Mouse (Mus musculus): ENCODE measurements around the gene Noct. TPM values are rescaled to one million over a fixed set of nuclear protein-coding genes. Genes with fewer than 3 reads are reported as not detected.

Noct gene
- polyA plus RNA-seq, 1 experiment from 2014 or later, result 4.2 TPM

- no peaks in the 10 kb centered on the region for H3K4me1 ChIP-seq (ENCODE audit: insufficient read depth, low read depth, low read length)
- H3K4me3 ChIP-seq (ENCODE audit: low read depth, low read length), result no peak overlapping the region
- H3K36me3 ChIP-seq (ENCODE audit: insufficient read depth, low read length), result no peaks in the 10 kb centered on the region
- no peaks in the 10 kb centered on the region for H3K9me3 ChIP-seq (ENCODE audit: low read length)
- DNase-seq (ENCODE audit: low spot score), result peak; percentile 76
- H3K4me2 ChIP-seq (replicated peaks; ENCODE audit: low read depth, low read length), result no peak overlapping the region
- H3K27me3 ChIP-seq (replicated peaks; ENCODE audit: insufficient read depth, low read length), result no peaks in the 10 kb centered on the region
- H3K27ac ChIP-seq (ENCODE audit: low read length), result peak overlapping the region; percentile 33; the same call in 1 of the 2 replicates
- 37% methylated on average over 9 of the region's 9 CpGs for whole genome bisulfite sequencing
- ATAC-seq, result peak; percentile 72
- H3K9ac ChIP-seq (replicated peaks; ENCODE audit: low read depth), result no peak overlapping the region
- TF ChIP-seq CTCF (IDR thresholded peaks at IDR 0.05), result peak; percentile 11
- TF ChIP-seq EP300 (IDR thresholded peaks at IDR 0.05), result peak; percentile 47; the same call in 1 of the 2 replicates
These were observed 27.0 kb upstream of the Noct start for GRCm38 (mm10) chr3:51197112-51197731.

DNA sequence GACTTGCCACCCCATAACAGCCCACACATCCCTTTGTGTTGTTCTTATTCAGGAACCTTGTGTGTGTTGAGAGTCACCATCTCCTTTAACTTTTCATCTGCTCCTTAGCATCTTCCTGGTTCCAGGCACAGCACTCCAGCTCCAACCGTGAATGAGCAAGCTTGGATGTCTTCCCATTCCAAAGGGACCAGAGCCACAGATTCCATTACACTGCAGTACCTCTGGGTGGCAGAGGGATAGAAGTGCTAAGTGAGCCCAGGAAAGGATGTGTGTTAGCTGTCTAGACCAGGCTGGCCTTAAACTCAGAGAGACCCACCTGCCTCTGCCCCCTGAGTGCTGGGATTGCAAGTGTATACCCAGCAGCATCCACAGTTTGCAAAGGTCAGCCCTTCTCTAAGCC is 26.0 kb upstream of the Noct start:
- Histone ChIP-seq H3K27me3 (replicated peaks; ENCODE audit: insufficient read depth, low read length) (no peaks in the 10 kb centered on the region), H3K27ac (ENCODE audit: low read length) (no peak overlapping the region), H3K36me3 (ENCODE audit: insufficient read depth, low read length) (no peaks in the 10 kb centered on the region), H3K4me1 (ENCODE audit: insufficient read depth, low read depth, low read length) (no peaks in the 10 kb centered on the region), H3K4me3 (ENCODE audit: low read depth, low read length) (no peak overlapping the region), H3K9me3 (ENCODE audit: low read length) (no peaks in the 10 kb centered on the region), H3K4me2 (replicated peaks; ENCODE audit: low read depth, low read length) (no peak overlapping the region), H3K9ac (replicated peaks; ENCODE audit: low read depth) (no peak overlapping the region)
- ATAC-seq (no peak), DNase-seq (ENCODE audit: low spot score) (no peak)
- 46% methylated on average over 1 of the region's 1 CpGs for WGBS
- TF ChIP-seq CTCF (IDR thresholded peaks at IDR 0.05), result 0 out of 2 replicates have a peak, but pooled peaks have one; percentile 2
- no peak for TF ChIP-seq EP300 (IDR thresholded peaks at IDR 0.05)

GRCm38 (mm10) chr3:51199130-51199529 is 25.1 kb upstream of the Noct start:
- Histone ChIP-seq H3K9me3 (ENCODE audit: low read length) (no peaks in the 10 kb centered on the region), H3K9ac (replicated peaks; ENCODE audit: low read depth) (no peak overlapping the region), H3K4me3 (ENCODE audit: low read depth, low read length) (no peak overlapping the region), H3K4me1 (ENCODE audit: insufficient read depth, low read depth, low read length) (no peaks in the 10 kb centered on the region), H3K4me2 (replicated peaks; ENCODE audit: low read depth, low read length) (no peak overlapping the region), H3K27me3 (replicated peaks; ENCODE audit: insufficient read depth, low read length) (no peaks in the 10 kb centered on the region), H3K36me3 (ENCODE audit: insufficient read depth, low read length) (no peaks in the 10 kb centered on the region), H3K27ac (ENCODE audit: low read length) (no peak overlapping the region)
- 79% methylated on average over 6 of the region's 6 CpGs for WGBS
- TF ChIP-seq CTCF (IDR thresholded peaks at IDR 0.05) (no peak), EP300 (IDR thresholded peaks at IDR 0.05) (no peak)
- DNase-seq (ENCODE audit: low spot score), result no peak
- no peak for ATAC-seq

- WGBS, result 73% methylated on average over 4 of the region's 4 CpGs
- ATAC-seq (no peak), DNase-seq (ENCODE audit: low spot score) (no peak)
These were observed 23.9 kb upstream of the Noct start for GRCm38 (mm10) chr3:51200311-51200710.

GRCm38 (mm10) chr3:51200894-51201293 is 23.4 kb upstream of the Noct start:
- 76% methylated on average over 7 of the region's 7 CpGs for WGBS
- ATAC-seq, result no peak
- Histone ChIP-seq H3K4me2 (replicated peaks; ENCODE audit: low read depth, low read length) (no peak overlapping the region), H3K4me1 (ENCODE audit: insufficient read depth, low read depth, low read length) (no peaks in the 10 kb centered on the region), H3K9ac (replicated peaks; ENCODE audit: low read depth) (no peak overlapping the region), H3K27me3 (replicated peaks; ENCODE audit: insufficient read depth, low read length) (no peaks in the 10 kb centered on the region), H3K4me3 (ENCODE audit: low read depth, low read length) (no peak overlapping the region), H3K36me3 (ENCODE audit: insufficient read depth, low read length) (no peaks in the 10 kb centered on the region), H3K9me3 (ENCODE audit: low read length) (no peaks in the 10 kb centered on the region), H3K27ac (ENCODE audit: low read length) (no peak overlapping the region)
- no peak for DNase-seq (ENCODE audit: low spot score)
- TF ChIP-seq CTCF (IDR thresholded peaks at IDR 0.05), result no peak
- TF ChIP-seq EP300 (IDR thresholded peaks at IDR 0.05), result no peak

More at GRCm38 (mm10) chr3:51200311-51200710, 23.9 kb upstream of the Noct start:
- Histone ChIP-seq H3K27me3 (replicated peaks; ENCODE audit: insufficient read depth, low read length) (no peaks in the 10 kb centered on the region), H3K4me1 (ENCODE audit: insufficient read depth, low read depth, low read length) (no peaks in the 10 kb centered on the region), H3K4me3 (ENCODE audit: low read depth, low read length) (no peak overlapping the region), H3K9ac (replicated peaks; ENCODE audit: low read depth) (no peak overlapping the region), H3K4me2 (replicated peaks; ENCODE audit: low read depth, low read length) (no peak overlapping the region), H3K36me3 (ENCODE audit: insufficient read depth, low read length) (no peaks in the 10 kb centered on the region), H3K27ac (ENCODE audit: low read length) (no peak overlapping the region), H3K9me3 (ENCODE audit: low read length) (no peaks in the 10 kb centered on the region)
- no peak for TF ChIP-seq EP300 (IDR thresholded peaks at IDR 0.05)
- no peak for TF ChIP-seq CTCF (IDR thresholded peaks at IDR 0.05)

- no peak for ATAC-seq
- Histone ChIP-seq H3K36me3 (ENCODE audit: insufficient read depth, low read length) (no peaks in the 10 kb centered on the region), H3K27ac (ENCODE audit: low read length) (no peak overlapping the region), H3K9ac (replicated peaks; ENCODE audit: low read depth) (no peak overlapping the region), H3K9me3 (ENCODE audit: low read length) (no peaks in the 10 kb centered on the region), H3K4me1 (ENCODE audit: insufficient read depth, low read depth, low read length) (no peaks in the 10 kb centered on the region), H3K4me3 (ENCODE audit: low read depth, low read length) (no peak overlapping the region), H3K27me3 (replicated peaks; ENCODE audit: insufficient read depth, low read length) (no peaks in the 10 kb centered on the region), H3K4me2 (replicated peaks; ENCODE audit: low read depth, low read length) (no peak overlapping the region)
- TF ChIP-seq EP300 (IDR thresholded peaks at IDR 0.05), result no peak
- DNase-seq (ENCODE audit: low spot score), result no peak
- 68% methylated on average over 9 of the region's 9 CpGs for WGBS
These were observed 22.3 kb upstream of the Noct start for GRCm38 (mm10) chr3:51201986-51202385.

Data from lung, postnatal 0 days (tissue).